Mouse (Mus musculus): Measurements from ENCODE around the gene Eno1. TPM values are rescaled to one million over a fixed set of nuclear protein-coding genes. Genes with fewer than 3 reads are reported as not detected.
"Not testable (repeated sequence)": the region's sequence is repeated elsewhere in the genome, so short reads cannot be mapped to it uniquely, and the experiment has no call there.

Gene Eno1
- polyA plus RNA-seq, 1 experiment = 1,403 TPM

- Histone ChIP-seq H3K4me3 (ENCODE audit: low read depth, low read length) (peak overlapping the region; percentile 28; the same call in 1 of the 2 replicates), H3K27me3 (ENCODE audit: control insufficient read depth, insufficient read depth, low read length, poor library complexity, severe bottlenecking) (no peaks in the 10 kb centered on the region), H3K9me3 (replicated peaks; ENCODE audit: control insufficient read depth, insufficient read depth, low read length, poor library complexity, severe bottlenecking) (no peaks in the 10 kb centered on the region), H3K36me3 (ENCODE audit: control insufficient read depth, insufficient read depth, low read length, poor library complexity, severe bottlenecking) (no peaks in the 10 kb centered on the region), H3K27ac (ENCODE audit: insufficient read depth, low read length) (no peak overlapping the region), H3K4me1 (ENCODE audit: control insufficient read depth, insufficient read depth, low read length) (no peaks in the 10 kb centered on the region), H3K9ac (ENCODE audit: low read depth, poor library complexity, severe bottlenecking) (peak overlapping the region; percentile 96)
- TF ChIP-seq POLR2A (IDR thresholded peaks at IDR 0.05; ENCODE audit: insufficient read depth, low read length) (no peak), EP300 (IDR thresholded peaks at IDR 0.05; ENCODE audit: insufficient read depth, low read depth, low read length) (no peak), CTCF (IDR thresholded peaks at IDR 0.05; ENCODE audit: low read depth, low read length) (no peak)
Measured at GRCm38 (mm10) chr4:150282631-150283334, 46.3 kb downstream of the Eno1 start.

- H3K4me3 ChIP-seq (ENCODE audit: low read depth, low read length) = peak overlapping the region; percentile 46
- no peaks in the 10 kb centered on the region for H3K9me3 ChIP-seq (replicated peaks; ENCODE audit: control insufficient read depth, insufficient read depth, low read length, poor library complexity, severe bottlenecking)
- no peak for TF ChIP-seq EP300 (IDR thresholded peaks at IDR 0.05; ENCODE audit: insufficient read depth, low read depth, low read length)
- H3K27ac ChIP-seq (ENCODE audit: insufficient read depth, low read length) = no peak overlapping the region
- H3K27me3 ChIP-seq (ENCODE audit: control insufficient read depth, insufficient read depth, low read length, poor library complexity, severe bottlenecking) = no peaks in the 10 kb centered on the region
- H3K9ac ChIP-seq (ENCODE audit: low read depth, poor library complexity, severe bottlenecking) = peak overlapping the region; percentile 14; the same call in 1 of the 2 replicates
- no peaks in the 10 kb centered on the region for H3K36me3 ChIP-seq (ENCODE audit: control insufficient read depth, insufficient read depth, low read length, poor library complexity, severe bottlenecking)
- no peaks in the 10 kb centered on the region for H3K4me1 ChIP-seq (ENCODE audit: control insufficient read depth, insufficient read depth, low read length)
Measured at GRCm38 (mm10) chr4:150283335-150283638, 46.8 kb downstream of the Eno1 start.

GRCm38 (mm10) chr4:150283993-150284392, 47.5 kb downstream of the Eno1 start:
- H3K4me1 ChIP-seq (ENCODE audit: control insufficient read depth, insufficient read depth, low read length) = no peaks in the 10 kb centered on the region
- H3K9ac ChIP-seq (ENCODE audit: low read depth, poor library complexity, severe bottlenecking) = 0 out of 2 replicates have a peak overlapping the region, but pooled peaks have one; percentile 14
- H3K9me3 ChIP-seq (replicated peaks; ENCODE audit: control insufficient read depth, insufficient read depth, low read length, poor library complexity, severe bottlenecking) = no peaks in the 10 kb centered on the region
- no peaks in the 10 kb centered on the region for H3K36me3 ChIP-seq (ENCODE audit: control insufficient read depth, insufficient read depth, low read length, poor library complexity, severe bottlenecking)
- no peak for TF ChIP-seq CTCF (IDR thresholded peaks at IDR 0.05; ENCODE audit: low read depth, low read length)
- no peak for TF ChIP-seq EP300 (IDR thresholded peaks at IDR 0.05; ENCODE audit: insufficient read depth, low read depth, low read length)
- TF ChIP-seq POLR2A (IDR thresholded peaks at IDR 0.05; ENCODE audit: insufficient read depth, low read length) = no peak
- H3K27ac ChIP-seq (ENCODE audit: insufficient read depth, low read length) = no peak overlapping the region
- H3K27me3 ChIP-seq (ENCODE audit: control insufficient read depth, insufficient read depth, low read length, poor library complexity, severe bottlenecking) = no peaks in the 10 kb centered on the region
- H3K4me3 ChIP-seq (ENCODE audit: low read depth, low read length) = peak overlapping the region; percentile 43

- Histone ChIP-seq H3K9ac (ENCODE audit: low read depth, poor library complexity, severe bottlenecking) (no peak overlapping the region), H3K4me1 (ENCODE audit: control insufficient read depth, insufficient read depth, low read length) (no peaks in the 10 kb centered on the region), H3K4me3 (ENCODE audit: low read depth, low read length) (no peak overlapping the region), H3K9me3 (replicated peaks; ENCODE audit: control insufficient read depth, insufficient read depth, low read length, poor library complexity, severe bottlenecking) (no peaks in the 10 kb centered on the region), H3K27ac (ENCODE audit: insufficient read depth, low read length) (no peak overlapping the region), H3K27me3 (ENCODE audit: control insufficient read depth, insufficient read depth, low read length, poor library complexity, severe bottlenecking) (no peaks in the 10 kb centered on the region), H3K36me3 (ENCODE audit: control insufficient read depth, insufficient read depth, low read length, poor library complexity, severe bottlenecking) (no peaks in the 10 kb centered on the region)
- TF ChIP-seq EP300 (IDR thresholded peaks at IDR 0.05; ENCODE audit: insufficient read depth, low read depth, low read length) (no peak), POLR2A (IDR thresholded peaks at IDR 0.05; ENCODE audit: insufficient read depth, low read length) (no peak), CTCF (IDR thresholded peaks at IDR 0.05; ENCODE audit: low read depth, low read length) (no peak)
Measured at GRCm38 (mm10) chr4:150286980-150287379, 50.5 kb downstream of the Eno1 start.

GRCm38 (mm10) chr4:150287463-150287862, 50.9 kb downstream of the Eno1 start:
- H3K36me3 ChIP-seq (ENCODE audit: control insufficient read depth, insufficient read depth, low read length, poor library complexity, severe bottlenecking); H3K9ac ChIP-seq (ENCODE audit: low read depth, poor library complexity, severe bottlenecking); H3K27me3 ChIP-seq (ENCODE audit: control insufficient read depth, insufficient read depth, low read length, poor library complexity, severe bottlenecking); H3K27ac ChIP-seq (ENCODE audit: insufficient read depth, low read length); H3K4me1 ChIP-seq (ENCODE audit: control insufficient read depth, insufficient read depth, low read length); H3K4me3 ChIP-seq (ENCODE audit: low read depth, low read length); H3K9me3 ChIP-seq (replicated peaks; ENCODE audit: control insufficient read depth, insufficient read depth, low read length, poor library complexity, severe bottlenecking): not testable (repeated sequence)

GRCm38 (mm10) chr4:150291900-150292299, 55.4 kb downstream of the Eno1 start:
- Histone ChIP-seq H3K27me3 (ENCODE audit: control insufficient read depth, insufficient read depth, low read length, poor library complexity, severe bottlenecking) (no peaks in the 10 kb centered on the region), H3K9ac (ENCODE audit: low read depth, poor library complexity, severe bottlenecking) (no peak overlapping the region), H3K9me3 (replicated peaks; ENCODE audit: control insufficient read depth, insufficient read depth, low read length, poor library complexity, severe bottlenecking) (no peaks in the 10 kb centered on the region), H3K36me3 (ENCODE audit: control insufficient read depth, insufficient read depth, low read length, poor library complexity, severe bottlenecking) (no peaks in the 10 kb centered on the region), H3K27ac (ENCODE audit: insufficient read depth, low read length) (no peak overlapping the region), H3K4me1 (ENCODE audit: control insufficient read depth, insufficient read depth, low read length) (no peaks in the 10 kb centered on the region), H3K4me3 (ENCODE audit: low read depth, low read length) (no peak overlapping the region)
- TF ChIP-seq POLR2A (IDR thresholded peaks at IDR 0.05; ENCODE audit: insufficient read depth, low read length) = no peak
- no peak for TF ChIP-seq EP300 (IDR thresholded peaks at IDR 0.05; ENCODE audit: insufficient read depth, low read depth, low read length)
- no peak for TF ChIP-seq CTCF (IDR thresholded peaks at IDR 0.05; ENCODE audit: low read depth, low read length)
